Mouse (Mus musculus): ENCODE data around the gene Entpd1. TPM values are rescaled to one million over a fixed set of nuclear protein-coding genes. Genes with fewer than 3 reads are reported as not detected.

Entpd1 gene
- total and polyA plus RNA-seq, 3 experiments: not detected

DNA sequence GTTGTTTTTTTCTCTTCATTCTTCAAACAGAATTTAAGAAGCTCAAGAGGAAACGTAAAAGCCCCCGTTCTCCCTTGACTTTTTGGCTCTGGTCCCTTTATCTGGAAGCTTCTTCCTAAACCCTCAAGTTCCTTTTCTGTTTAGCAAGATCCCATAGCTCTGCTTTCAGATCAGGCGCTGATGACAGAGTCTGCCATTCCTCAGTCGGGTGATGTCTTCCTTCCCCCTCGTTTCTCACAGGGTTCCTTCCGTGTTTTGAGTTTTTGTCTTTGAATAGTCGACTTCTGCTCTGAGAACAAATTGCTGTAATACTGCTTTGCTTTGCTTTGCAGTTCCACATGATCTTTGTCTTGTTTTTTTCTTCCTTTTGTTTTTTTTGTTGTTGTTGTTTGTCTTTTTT lies 18.4 kb downstream of the Entpd1 start:
- Histone ChIP-seq H3K4me3 (ENCODE audit: control insufficient read depth in 1 of 2, insufficient read depth in 1 of 2, low read depth in 2 of 2, low read length in 2 of 2) (no peak overlapping the region), H3K36me3 (ENCODE audit: control insufficient read depth in 1 of 2, insufficient read depth in 2 of 2, low read length in 2 of 2) (no peaks in the 10 kb centered on the region; a peak in 1 of 4 replicates), H3K9ac (ENCODE audit: control insufficient read depth, low read depth, low read length, poor library complexity, severe bottlenecking) (no peak overlapping the region), H3K4me1 (ENCODE audit: control insufficient read depth in 1 of 2, insufficient read depth in 2 of 2, low read length in 2 of 2) (peaks cover 0 to 3% of the 10 kb centered on the region in 2 experiments; a peak in 1 of 4 replicates), H3K27ac (ENCODE audit: control insufficient read depth, low read depth, low read length) (no peak overlapping the region), H3K79me2 (ENCODE audit: control insufficient read depth, insufficient read depth, low read length, poor library complexity) (no peaks in the 10 kb centered on the region), H3K9me3 (replicated peaks; ENCODE audit: insufficient read depth, low read length) (no peaks in the 10 kb centered on the region), H3K27me3 (ENCODE audit: control insufficient read depth in 1 of 2, insufficient read depth in 2 of 2, low read length in 2 of 2) (no peaks in the 10 kb centered on the region; a peak in 3 of 4 replicates)
- DNase-seq (ENCODE audit: low read depth, low spot score): peak; percentile 49
- TF ChIP-seq MYC (IDR thresholded peaks at IDR 0.05; ENCODE audit: low read depth, low read length) (no peak), ZNF384 (IDR thresholded peaks at IDR 0.05; ENCODE audit: low read depth, low read length) (peak; percentile 41; the same call in 1 of the 2 replicates), CHD1 (IDR thresholded peaks at IDR 0.05; ENCODE audit: low read depth, low read length) (no peak), POLR2A (IDR thresholded peaks at IDR 0.05; ENCODE audit: control insufficient read depth in 1 of 2, insufficient read depth in 1 of 2, low read depth in 1 of 2, low read length in 2 of 2, poor library complexity in 1 of 2) (no peak)

DNA sequence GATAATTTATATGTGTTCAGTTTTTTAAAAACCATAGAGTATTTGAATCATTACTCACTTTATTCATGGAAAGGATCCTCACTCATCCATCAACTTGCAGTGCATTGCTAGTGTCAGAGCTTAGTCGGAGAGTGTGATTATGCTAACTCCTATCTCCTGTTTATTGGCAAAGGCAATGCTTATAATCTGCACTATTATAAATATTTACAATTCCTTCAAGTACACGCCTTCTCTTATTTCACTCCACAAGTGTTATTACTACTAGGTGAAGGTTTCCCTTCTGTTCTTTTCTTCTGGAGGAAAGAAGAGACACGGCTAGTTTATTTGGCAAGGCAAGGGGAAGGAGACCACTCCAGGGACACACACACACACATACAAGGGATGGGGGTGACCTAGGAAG lies 20.0 kb downstream of the Entpd1 start:
- Histone ChIP-seq H3K4me1 (ENCODE audit: control insufficient read depth in 1 of 2, insufficient read depth in 2 of 2, low read length in 2 of 2) (peaks cover 5 to 9% of the 10 kb centered on the region in 2 experiments; a peak in 2 of 4 replicates), H3K9me3 (replicated peaks; ENCODE audit: insufficient read depth, low read length) (no peaks in the 10 kb centered on the region), H3K27me3 (ENCODE audit: control insufficient read depth in 1 of 2, insufficient read depth in 2 of 2, low read length in 2 of 2) (no peaks in the 10 kb centered on the region; a peak in 2 of 4 replicates), H3K27ac (ENCODE audit: control insufficient read depth, low read depth, low read length) (no peak overlapping the region), H3K36me3 (ENCODE audit: control insufficient read depth in 1 of 2, insufficient read depth in 2 of 2, low read length in 2 of 2) (peaks cover 0 to 5% of the 10 kb centered on the region in 2 experiments; a peak in 2 of 4 replicates), H3K9ac (ENCODE audit: control insufficient read depth, low read depth, low read length, poor library complexity, severe bottlenecking) (no peak overlapping the region), H3K4me3 (ENCODE audit: control insufficient read depth in 1 of 2, insufficient read depth in 1 of 2, low read depth in 2 of 2, low read length in 2 of 2) (no peak overlapping the region), H3K79me2 (ENCODE audit: control insufficient read depth, insufficient read depth, low read length, poor library complexity) (no peaks in the 10 kb centered on the region)
- TF ChIP-seq NELFE (IDR thresholded peaks at IDR 0.05; ENCODE audit: low read depth, low read length) (no peak), TAL1 (IDR thresholded peaks at IDR 0.05; ENCODE audit: low read length) (no peak), NRF1 (IDR thresholded peaks at IDR 0.05; ENCODE audit: insufficient read depth, low read depth, low read length, poor library complexity, severe bottlenecking) (no peak), TBP (IDR thresholded peaks at IDR 0.05; ENCODE audit: low read depth, low read length) (no peak), ZKSCAN1 (IDR thresholded peaks at IDR 0.05; ENCODE audit: low read depth, low read length) (no peak), ZC3H11A (IDR thresholded peaks at IDR 0.05; ENCODE audit: low read depth, low read length) (no peak), RCOR1 (IDR thresholded peaks at IDR 0.05; ENCODE audit: low read depth, low read length) (no peak), GABPA (IDR thresholded peaks at IDR 0.05; ENCODE audit: low read depth, low read length) (no peak), SIN3A (IDR thresholded peaks at IDR 0.05; ENCODE audit: low read length) (no peak), CHD1 (IDR thresholded peaks at IDR 0.05; ENCODE audit: low read depth, low read length) (no peak), POLR2AphosphoS5 (IDR thresholded peaks at IDR 0.05; ENCODE audit: borderline replicate concordance, low read depth, low read length) (no peak), POLR2AphosphoS2 (IDR thresholded peaks at IDR 0.05; ENCODE audit: low read length) (no peak), JUND (IDR thresholded peaks at IDR 0.05; ENCODE audit: low read depth, low read length) (no peak), EP300 (IDR thresholded peaks at IDR 0.05; ENCODE audit: low read depth in 1 of 2, low read length in 2 of 2) (no peak), CTCF (IDR thresholded peaks at IDR 0.05 in 2 of 3, conservative IDR thresholded peaks at IDR 0.05 in 1 of 3; ENCODE audit: control insufficient read depth in 1 of 3, insufficient read depth in 1 of 3, low read depth in 2 of 3, low read length in 3 of 3, poor library complexity in 1 of 3, severe bottlenecking in 1 of 3) (no peak), ELF1 (IDR thresholded peaks at IDR 0.05; ENCODE audit: low read depth, low read length) (no peak), MYC (IDR thresholded peaks at IDR 0.05; ENCODE audit: low read depth, low read length) (no peak), MAX (IDR thresholded peaks at IDR 0.05; ENCODE audit: low read length) (no peak), USF1 (IDR thresholded peaks at IDR 0.05; ENCODE audit: low read depth, low read length) (no peak), TCF12 (IDR thresholded peaks at IDR 0.05; ENCODE audit: low read depth, low read length) (no peak)
- no peak for DNase-seq (ENCODE audit: low read depth, low spot score)
